Mouse (Mus musculus) embryonic stem cell, embryonic (primary cell): ENCODE data around the gene Cenpk.
"Not testable (repeated sequence)": the region's sequence is repeated elsewhere in the genome, so short reads cannot be mapped to it uniquely, and the experiment has no call there.

Source experiments
- CTCF ChIA-PET, 4 experiments: fragments of 300-600 bp in 2 of 4; fragments of 350-600 bp in 2 of 4; sonication (Branson Sonifier 250); formaldehyde crosslinking; loops; one replicate each; lab custom pipeline; 2022; ENCODE audit warnings: inconsistent platforms in 2 of 4; lab: Charles Lee
- POLR2A ChIA-PET, 4 experiments: fragments of 300-600 bp in 2 of 4; fragments of 350-600 bp in 2 of 4; sonication (Branson Sonifier 250); formaldehyde crosslinking; loops; one replicate each; lab custom pipeline; 2022; ENCODE audit warnings: antibody characterized with exemption in 4 of 4, inconsistent platforms in 1 of 4; lab: Charles Lee

Cenpk gene

DNA sequence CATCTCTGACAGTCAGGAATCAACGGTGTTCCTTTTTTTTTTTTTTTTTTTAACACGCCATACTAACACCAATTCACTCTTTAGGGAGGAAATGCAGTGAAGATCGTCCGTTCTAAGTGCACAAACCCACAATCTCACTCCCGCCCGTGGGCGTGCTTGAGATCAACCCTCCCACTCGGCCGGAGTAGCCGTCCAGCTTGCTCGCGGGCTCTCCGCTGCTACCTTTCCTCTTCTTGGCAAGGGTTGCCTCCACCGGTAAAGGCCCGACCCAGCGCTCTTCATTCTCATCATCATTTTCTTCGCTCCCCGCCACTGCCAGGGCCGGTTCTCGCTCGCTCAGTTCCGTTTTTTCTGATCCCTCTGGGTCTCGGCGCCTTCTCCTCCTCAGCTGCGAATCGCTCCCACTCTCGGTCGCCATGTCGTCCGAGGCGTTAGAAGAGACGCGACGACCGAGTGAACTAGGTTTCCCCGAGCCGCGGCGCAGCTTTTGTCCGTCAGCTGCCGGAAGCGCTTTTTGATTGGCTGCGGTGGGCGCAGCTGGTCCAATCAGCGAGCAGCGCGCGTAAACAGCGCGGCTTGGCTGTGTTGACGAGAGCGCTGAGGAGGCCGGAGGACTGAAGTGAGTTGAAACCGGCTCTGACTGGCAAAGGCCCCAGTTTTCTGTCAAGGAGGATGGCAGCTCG lies at the start of gene Cenpk, which contains the start of gene Ppwd1:
TSS of gene Cenpk (plus strand) at position 228 of the 683 bp plus-strand sequence.
TSS of gene Ppwd1 (minus strand) at position 460 of the 683 bp plus-strand sequence.
- CTCF ChIA-PET, result interaction anchor here in 2 of 4 experiments (0.6 to 0.7 kb wide), 4 partner anchors 90 to 1331 kb away, joined by 3 to 9 read pairs (median 4); no protein-coding TSS in a partner anchor
- POLR2A ChIA-PET, result interaction anchor here in 3 of 4 experiments (0.5 to 2.2 kb wide), 44 partner anchors 8 to 1746 kb away, joined by 3 to 16 read pairs (median 4); partner anchors contain the start of genes Trappc13 (in 3 of the 3), Trim23 (in 3 of the 3), Nln (in 1 of the 3) and Sgtb (in 1 of the 3)

DNA sequence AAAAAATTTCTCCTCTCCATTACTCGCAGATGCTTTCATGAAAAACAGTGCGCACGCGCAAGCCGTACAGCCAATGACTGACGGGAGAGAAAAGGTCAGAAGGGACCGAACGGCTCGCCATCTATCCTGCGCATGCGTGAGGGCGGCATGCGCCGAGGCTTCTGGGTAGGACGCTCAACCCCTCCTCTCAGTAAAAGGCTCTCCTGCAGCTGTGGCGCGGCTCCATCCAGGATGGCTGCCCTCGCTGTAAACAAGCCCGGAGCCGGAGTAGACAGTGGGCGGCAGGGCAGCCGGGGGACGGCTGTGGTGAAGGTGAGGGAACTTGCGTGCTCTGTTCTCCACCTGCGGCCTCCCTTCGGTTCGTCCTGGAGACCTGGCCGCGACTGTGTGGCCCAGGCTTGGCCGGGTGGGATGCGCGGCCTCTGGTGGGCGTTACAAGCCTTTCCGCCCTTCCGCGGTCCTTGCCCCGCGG lies 49.7 kb upstream of the Cenpk start, which contains the start of gene Trim23:
TSS of gene Trim23 (plus strand) at position 148 of the 472 bp plus-strand sequence.
- ChIA-PET POLR2A (interaction anchor here in 3 of 4 experiments (0.5 to 3.5 kb wide), 37 partner anchors 8 to 1282 kb away, joined by 3 to 21 read pairs (median 4); partner anchors contain the start of genes Cenpk (in 3 of the 3), Ppwd1 (in 3 of the 3), Sgtb (in 1 of the 3) and Srek1 (in 1 of the 3)), CTCF (interaction anchor here in 1 of 4 experiments (0.5 to 0.6 kb wide), 2 partner anchors 187 to 261 kb away, joined by 3 read pairs; no protein-coding TSS in a partner anchor)

DNA sequence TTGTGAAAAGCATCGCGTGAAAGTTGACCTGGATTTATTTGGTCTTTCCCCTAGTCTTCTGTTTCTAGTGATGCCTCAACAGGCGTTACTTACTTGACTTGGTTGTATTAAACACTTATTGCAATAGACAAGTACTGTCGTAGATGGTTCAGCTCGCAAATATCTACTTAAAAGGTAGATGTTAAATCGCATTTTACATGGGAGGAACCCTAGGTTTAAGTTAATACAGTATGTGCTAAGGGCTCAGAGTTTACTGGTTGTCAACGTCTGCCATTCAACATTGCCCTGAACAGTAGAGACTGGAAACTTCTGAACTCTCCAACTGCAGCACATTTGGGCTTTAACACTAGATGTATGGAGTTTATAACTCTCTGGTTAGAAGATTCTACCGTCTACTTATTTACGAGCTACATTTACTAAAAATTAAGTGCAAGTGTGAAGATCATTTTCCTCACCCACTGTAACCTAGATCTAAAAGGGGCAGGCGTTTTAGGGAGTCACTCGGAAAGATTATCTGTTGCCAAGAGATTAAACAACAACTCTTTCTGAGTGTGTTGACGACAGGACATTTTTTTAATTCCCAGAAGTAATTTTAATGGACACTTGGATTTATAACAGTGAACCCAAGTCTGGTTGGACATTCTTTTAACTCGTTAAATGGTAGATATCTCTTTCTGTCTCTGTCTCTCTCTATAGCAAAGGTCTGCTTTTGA lies 49.1 kb upstream of the Cenpk start:
- ChIA-PET POLR2A (interaction anchor here in 3 of 4 experiments (0.5 to 3.5 kb wide), 22 partner anchors 7 to 405 kb away, joined by 3 to 21 read pairs (median 4); partner anchors contain the start of genes Ppwd1 (in 3 of the 3), Cenpk (in 2 of the 3) and Srek1 (in 1 of the 3)), CTCF (interaction anchor here in 1 of 4 experiments (0.5 to 0.6 kb wide), 2 partner anchors 186 to 261 kb away, joined by 3 read pairs; no protein-coding TSS in a partner anchor)

DNA sequence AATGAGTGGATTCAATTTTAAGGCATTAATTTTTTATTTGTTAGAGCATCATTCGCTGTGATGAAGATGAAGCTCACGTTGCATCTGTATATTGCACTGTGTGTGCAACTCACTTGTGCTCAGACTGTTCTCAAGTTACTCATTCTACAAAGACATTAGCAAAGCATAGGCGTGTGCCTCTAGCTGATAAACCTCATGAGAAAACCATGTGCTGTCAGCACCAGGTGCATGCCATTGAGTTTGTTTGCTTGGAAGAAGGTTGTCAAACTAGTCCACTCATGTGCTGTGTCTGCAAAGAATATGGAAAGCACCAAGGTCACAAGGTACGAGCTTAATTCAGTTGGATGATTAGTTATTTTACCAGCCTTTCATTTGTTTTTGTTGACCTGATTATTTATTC lies 41.1 kb upstream of the Cenpk start:
- CTCF ChIA-PET, result no interaction called here
- POLR2A ChIA-PET, result interaction anchor here in 2 of 4 experiments (0.7 to 4.6 kb wide), 8 partner anchors 9 to 311 kb away, joined by 3 to 21 read pairs (median 4); partner anchors contain the start of genes Trappc13 (in 2 of the 2), Trim23 (in 2 of the 2), Cenpk (in 1 of the 2) and Ppwd1 (in 1 of the 2)

DNA sequence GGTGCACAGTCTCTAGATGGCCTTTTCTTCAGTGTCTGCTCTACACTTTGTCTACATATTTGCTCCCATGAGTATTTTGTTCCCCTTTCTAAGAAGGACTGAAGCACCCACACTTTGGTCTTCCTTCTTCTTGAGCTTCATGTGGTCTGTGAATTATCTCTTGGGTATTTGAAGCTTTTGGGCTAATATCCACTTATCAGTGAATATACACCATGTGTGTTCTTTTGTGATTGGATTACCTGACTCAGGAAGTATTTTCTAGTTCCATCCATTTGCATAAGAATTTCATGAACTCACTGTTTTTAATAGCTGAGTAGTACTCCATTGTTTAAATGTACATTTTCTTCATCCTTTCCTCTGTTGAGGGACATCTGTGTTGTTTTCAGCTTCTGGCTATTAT lies 32.5 kb upstream of the Cenpk start:
- POLR2A ChIA-PET, result interaction anchor here in 2 of 4 experiments (0.6 to 1.4 kb wide), 6 partner anchors 9 to 33 kb away, joined by 3 to 4 read pairs (median 3); partner anchors contain the start of genes Cenpk (in 2 of the 2), Ppwd1 (in 1 of the 2) and Trim23 (in 1 of the 2)
- CTCF ChIA-PET, result not testable (repeated sequence)

DNA sequence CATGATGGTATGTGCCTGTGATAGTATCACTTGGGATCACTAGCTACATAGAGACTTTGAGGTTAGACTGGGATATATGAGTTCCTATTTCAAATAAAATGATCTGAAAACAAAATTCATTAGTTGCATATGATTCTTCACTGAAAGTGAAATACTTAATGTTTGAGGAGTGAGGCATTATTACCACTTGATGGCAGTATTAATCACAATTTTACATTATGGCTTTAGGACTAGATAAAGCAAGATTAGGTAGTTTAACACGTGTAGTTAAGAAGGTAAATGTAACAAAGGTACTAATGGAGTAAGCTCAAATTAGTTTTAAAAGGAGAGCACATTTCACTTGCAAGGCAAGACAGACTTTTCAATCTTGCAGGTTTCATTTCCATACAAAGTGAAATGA lies 24.1 kb upstream of the Cenpk start:
- POLR2A ChIA-PET, result interaction anchor here in 2 of 4 experiments (1.0 kb wide), 3 partner anchors 9 to 24 kb away, joined by 3 to 4 read pairs (median 3); no protein-coding TSS in a partner anchor
- CTCF ChIA-PET, result no interaction called here

DNA sequence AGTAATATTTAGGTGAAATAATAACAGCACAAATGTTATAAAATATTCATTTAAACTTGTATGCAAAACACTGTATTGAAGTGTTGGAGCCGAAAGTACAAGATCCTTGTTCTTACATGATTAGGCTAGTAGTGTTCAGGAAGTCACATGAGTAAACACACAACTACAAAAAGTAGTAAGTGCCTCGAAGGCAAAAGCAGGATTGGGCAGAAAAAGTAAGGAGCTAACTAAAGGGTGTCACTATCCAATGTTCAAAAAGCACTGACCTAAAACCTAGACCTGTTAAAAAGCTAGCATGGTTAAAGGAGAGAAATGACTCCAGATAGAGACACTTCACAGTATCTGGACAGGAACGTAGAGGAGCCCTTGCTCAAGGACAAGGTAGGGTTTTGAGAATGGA lies 933 bp upstream of the Cenpk start:
- ChIA-PET POLR2A (interaction anchor here in 3 of 4 experiments (0.6 to 2.2 kb wide), 19 partner anchors 9 to 591 kb away, joined by 3 to 16 read pairs (median 4); partner anchors contain the start of genes Trappc13 (in 2 of the 3), Trim23 (in 2 of the 3) and Srek1 (in 1 of the 3)), CTCF (interaction anchor here in 2 of 4 experiments (0.6 to 0.7 kb wide), 2 partner anchors 89 to 217 kb away, joined by 3 to 9 read pairs; no protein-coding TSS in a partner anchor)

DNA sequence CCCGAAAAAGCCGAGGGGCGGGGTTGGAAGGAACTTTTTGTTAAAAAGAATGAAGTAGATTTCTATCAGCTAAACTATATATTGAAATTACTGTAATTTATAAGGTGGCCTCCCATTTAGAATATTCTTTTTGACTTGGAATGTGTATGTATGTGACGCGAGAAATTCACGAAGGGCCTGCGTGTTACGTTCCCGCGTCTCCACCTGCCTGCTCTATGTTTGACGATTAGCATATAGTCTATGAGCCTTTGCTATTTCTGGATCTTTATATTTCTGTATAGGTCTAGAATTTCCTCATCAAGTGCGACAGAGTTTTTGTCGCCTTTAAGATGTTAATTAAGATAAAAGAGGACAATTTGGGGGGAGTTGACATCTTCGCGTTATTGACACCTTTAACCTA lies 770 bp downstream of the Cenpk start:
- ChIA-PET POLR2A (interaction anchor here in 3 of 4 experiments (0.5 to 2.2 kb wide), 20 partner anchors 10 to 708 kb away, joined by 3 to 16 read pairs (median 4); partner anchors contain the start of genes Trappc13 (in 3 of the 3) and Trim23 (in 3 of the 3)), CTCF (no interaction called here)

DNA sequence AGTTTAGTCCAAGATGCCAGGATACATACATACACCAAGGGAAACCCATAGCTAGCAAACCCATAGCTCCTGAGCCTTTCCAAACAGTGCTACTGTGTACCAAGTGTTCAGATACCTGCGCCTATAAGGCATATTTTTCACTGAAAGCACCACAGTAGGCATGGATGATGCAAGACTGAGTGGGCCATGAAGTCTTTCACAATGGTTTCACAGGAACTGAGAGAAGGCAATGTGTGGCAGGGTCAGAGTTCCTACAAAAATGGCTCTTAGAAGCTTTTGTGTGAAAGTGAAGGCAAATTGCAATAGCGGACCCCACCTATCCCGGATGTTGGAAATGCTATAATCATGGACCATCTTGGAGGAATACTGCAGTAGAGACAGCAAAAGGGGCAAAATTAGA lies 30.6 kb downstream of the Cenpk start:
- CTCF ChIA-PET, result no interaction called here
- POLR2A ChIA-PET, result no interaction called here

DNA sequence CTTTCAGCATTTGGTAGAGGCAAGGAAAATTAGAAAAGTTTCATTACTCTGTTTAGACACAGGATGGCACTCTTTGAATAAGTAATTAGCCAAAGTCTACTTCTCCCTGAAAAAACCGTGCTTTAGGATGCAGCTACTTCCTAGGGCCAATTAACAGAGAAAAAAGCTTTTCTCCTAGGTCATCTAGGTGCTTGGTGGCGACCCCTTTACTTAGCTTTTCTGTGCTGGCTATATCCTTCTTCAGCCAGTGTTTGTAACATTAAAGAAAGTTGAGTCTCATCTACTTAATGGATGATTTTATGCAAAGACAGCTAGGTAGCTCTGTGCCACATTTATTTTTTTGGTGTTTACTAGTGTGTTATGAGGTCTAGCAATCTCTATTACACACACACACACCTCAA lies 56.6 kb downstream of the Cenpk start:
- CTCF ChIA-PET, result interaction anchor here in 3 of 4 experiments (0.6 to 1.1 kb wide), 4 partner anchors 96 to 910 kb away, joined by 3 to 5 read pairs (median 3); no protein-coding TSS in a partner anchor
- POLR2A ChIA-PET, result interaction anchor here in 1 of 4 experiments (1.0 kb wide), 1 partner anchor 107 kb away, joined by 3 read pairs; no protein-coding TSS in a partner anchor

DNA sequence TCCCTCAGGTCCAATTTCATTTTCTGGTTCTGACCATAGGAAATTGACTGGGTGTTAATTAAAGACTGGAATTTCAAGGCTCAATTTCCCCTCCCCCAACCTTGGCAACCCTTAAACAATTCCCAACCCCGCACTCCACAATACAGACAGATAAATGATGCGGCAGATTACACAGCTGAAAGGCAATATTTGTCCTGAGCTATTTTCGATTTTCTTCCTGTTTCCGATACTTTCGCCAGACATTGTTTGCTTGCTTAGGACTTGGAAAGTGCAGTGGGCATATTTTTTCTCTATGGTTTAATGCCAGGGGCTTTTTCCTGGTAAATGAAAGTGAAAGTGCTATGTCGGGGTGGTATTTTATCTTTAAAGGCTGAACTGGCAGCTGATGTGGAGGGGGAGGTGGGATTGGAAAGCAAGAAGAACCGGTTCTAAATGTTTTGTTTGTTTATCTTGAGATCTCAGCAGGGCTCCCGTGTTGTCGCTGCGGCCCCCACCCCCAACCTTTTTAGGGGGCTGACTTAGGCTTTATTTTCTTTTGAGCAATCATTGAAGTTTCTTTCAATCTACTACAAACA lies 57.4 kb downstream of the Cenpk start:
- POLR2A ChIA-PET, result interaction anchor here in 2 of 4 experiments (0.6 to 1.0 kb wide), 2 partner anchors 108 to 679 kb away, joined by 3 read pairs; no protein-coding TSS in a partner anchor

DNA sequence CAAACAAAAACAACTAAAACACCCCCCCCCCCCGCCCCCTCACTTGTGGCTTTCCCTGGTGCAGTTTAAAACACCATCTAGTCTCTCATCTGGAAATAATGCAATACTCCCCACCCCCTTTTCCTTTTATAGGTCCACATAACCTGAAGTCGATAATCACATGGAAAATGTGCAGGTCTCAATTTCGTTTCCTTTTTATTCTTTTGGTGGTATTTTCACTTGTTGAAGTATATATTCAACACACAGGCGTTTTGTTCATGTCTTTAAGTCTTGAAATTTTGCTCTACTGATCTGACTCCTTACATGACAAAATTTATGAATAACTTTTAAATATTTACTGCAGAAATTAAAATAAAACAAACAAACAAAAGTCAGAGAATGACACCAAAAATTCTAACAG lies 57.9 kb downstream of the Cenpk start:
- ChIA-PET CTCF (no interaction called here), POLR2A (no interaction called here)

More for the DNA sequence above, 57.4 kb downstream of the Cenpk start:
- CTCF ChIA-PET, result interaction anchor here in 1 of 4 experiments (0.5 kb wide), 1 partner anchor 697 kb away, joined by 3 read pairs; no protein-coding TSS in a partner anchor

DNA sequence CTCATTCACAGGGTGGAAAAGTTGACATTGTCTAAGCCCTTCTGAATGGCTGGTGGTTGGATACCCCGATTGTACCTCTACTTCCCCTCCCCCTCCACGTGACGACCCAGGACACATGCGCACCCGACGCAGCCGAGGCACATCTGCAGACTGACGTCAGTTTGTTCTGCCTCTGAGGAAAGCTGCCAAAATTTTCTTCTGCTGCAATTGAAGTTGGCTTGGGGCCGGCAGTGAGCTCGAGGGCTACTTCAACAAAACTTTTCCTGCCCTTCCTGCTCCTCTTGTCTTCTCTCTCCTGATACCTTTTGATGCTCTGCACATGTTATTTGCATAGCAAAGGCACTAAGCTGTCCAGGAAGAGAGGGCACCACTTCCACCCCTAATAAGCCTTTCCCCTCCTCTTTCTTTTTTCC lies 58.5 kb downstream of the Cenpk start:
- POLR2A ChIA-PET, result interaction anchor here in 1 of 4 experiments (0.7 kb wide), 1 partner anchor 815 kb away, joined by 6 read pairs; no protein-coding TSS in a partner anchor
- CTCF ChIA-PET, result no interaction called here

DNA sequence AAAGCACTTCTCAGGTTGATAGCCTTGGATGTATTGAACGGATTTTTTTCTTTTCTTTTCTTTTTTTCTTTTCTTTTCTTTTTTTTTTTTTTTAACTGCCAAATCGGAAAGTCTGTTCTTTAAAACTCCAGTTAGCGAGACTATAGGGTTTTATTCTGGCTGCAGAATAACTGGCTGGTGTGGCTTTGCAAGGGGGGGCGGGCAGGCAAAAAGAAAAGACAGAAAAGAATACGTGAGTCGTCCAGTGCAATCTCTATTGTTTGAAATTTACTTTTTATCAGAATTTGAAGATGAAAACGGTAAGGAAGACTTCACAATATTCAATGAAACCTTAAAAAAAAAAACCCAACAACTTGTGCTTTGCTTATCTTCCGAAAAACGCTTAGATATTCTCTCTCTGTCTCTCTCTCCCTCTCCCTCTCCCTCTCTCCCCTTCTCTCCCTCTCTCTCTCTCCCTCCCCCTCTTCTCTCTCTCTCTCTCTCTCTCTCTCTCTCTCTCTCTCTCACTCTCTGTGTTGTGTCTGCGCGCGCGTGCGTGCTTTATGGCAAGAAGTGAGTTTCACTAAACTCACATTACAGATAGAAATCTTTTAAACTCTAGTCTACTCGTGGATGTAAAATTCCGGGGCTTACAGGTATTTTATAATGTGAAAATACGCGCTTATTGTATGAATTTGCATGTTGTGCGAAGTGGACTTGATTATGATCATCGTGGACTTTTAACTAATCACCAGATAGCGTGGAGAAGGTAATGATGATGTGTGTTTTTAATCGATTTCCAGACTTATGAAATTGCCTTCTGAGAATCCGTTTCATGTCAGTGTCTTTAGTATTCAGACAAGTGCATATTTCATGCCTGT lies 59.2 kb downstream of the Cenpk start, which contains the start of gene Adamts6:
TSS of gene Adamts6 (plus strand) at position 470 of the 860 bp plus-strand sequence.
- ChIA-PET CTCF (no interaction called here), POLR2A (interaction anchor here in 2 of 4 experiments (0.7 to 1.0 kb wide), 2 partner anchors 59 to 815 kb away, joined by 3 to 6 read pairs; partner anchors contain the start of gene Cenpk (in 1 of the 2))

DNA sequence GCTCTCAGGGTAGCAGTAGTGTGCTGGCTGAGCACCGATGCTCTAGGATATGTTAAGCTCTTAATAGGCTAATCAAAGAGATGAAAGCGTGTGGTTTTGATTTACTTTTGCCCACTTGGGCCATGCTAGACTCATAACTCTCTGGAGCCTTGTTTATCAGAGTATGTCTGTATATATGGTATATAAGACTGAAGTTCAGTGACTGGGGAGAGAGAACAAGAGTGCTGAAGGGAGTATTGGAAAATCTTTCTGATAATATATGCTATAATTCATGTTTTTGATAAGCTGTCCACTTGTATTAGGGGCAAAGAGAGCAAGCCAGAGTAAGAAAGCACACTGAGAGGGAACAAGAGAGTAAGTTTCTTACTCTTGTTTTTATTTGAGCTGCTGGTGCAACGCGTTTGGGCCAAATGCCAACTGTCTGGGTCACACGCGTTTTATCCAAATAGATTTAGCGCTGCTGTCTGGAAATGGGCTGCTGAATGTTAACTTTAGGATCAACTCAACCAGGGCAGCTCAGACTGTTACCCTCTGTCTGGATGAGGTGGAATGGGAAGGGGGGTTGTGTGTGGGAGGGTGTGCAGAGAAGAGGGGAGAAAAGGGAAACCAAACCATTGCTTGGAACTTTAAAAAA lies 59.9 kb downstream of the Cenpk start:
- ChIA-PET CTCF (no interaction called here), POLR2A (interaction anchor here in 1 of 4 experiments (0.7 to 1.0 kb wide), 2 partner anchors 60 to 1019 kb away, joined by 3 read pairs; partner anchors contain the start of gene Cenpk)

DNA sequence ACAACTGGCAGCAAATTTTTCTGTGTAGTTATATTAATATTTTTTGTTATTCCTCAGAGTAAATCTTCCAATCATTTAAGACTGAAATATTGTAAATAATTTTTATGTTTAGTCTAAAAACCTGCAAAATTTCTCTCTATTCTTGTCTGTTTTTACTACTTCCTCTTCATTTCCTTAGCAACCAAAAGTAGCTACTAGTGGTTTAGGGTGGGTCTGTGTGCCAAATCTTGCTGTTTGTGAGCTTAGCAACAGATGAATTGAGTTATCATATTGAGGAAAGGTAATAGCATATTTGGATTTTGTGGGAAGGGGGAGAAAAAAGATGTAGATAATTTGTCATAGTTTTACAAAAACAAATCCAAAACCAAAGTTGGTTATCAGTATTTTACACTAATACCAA lies 60.8 kb downstream of the Cenpk start:
- CTCF ChIA-PET, result no interaction called here
- POLR2A ChIA-PET, result no interaction called here
